Mouse (Mus musculus) CH12.LX (cell line): ENCODE data around the gene Rnaset2b.
"Not testable (repeated sequence)": the region's sequence is repeated elsewhere in the genome, so short reads cannot be mapped to it uniquely, and the experiment has no call there.

ENCODE experiments used
- CTCF ChIP-seq, 2 experiments: IDR thresholded peaks in 1 of 2; conservative IDR thresholded peaks in 1 of 2; 2 replicates each; pipeline ENCODE4 v1.5.1; 2011 to 2012; ENCODE audit warnings: low read depth in 2 of 2, low read length in 2 of 2, improper control_type of control experiment in 1 of 2, inconsistent platforms in 1 of 2, mild to moderate bottlenecking in 1 of 2, moderate library complexity in 1 of 2
- EP300 ChIP-seq: IDR thresholded peaks from 2 replicates; pipeline ENCODE4 v1.6.1; 2011; ENCODE audit warnings: low read length, improper control_type of control experiment
- GABPA ChIP-seq: IDR thresholded peaks from 2 replicates; pipeline ENCODE4 v1.6.1; 2012; ENCODE audit warnings: low read depth, low read length, improper control_type of control experiment, inconsistent platforms; ENCODE audit not compliant: insufficient replicate concordance
- MAX ChIP-seq: IDR thresholded peaks from 2 replicates; pipeline ENCODE4 v1.6.1; 2011; ENCODE audit warnings: low read length, improper control_type of control experiment
- MEF2A ChIP-seq: IDR thresholded peaks from 2 replicates; pipeline ENCODE4 v1.6.1; 2014; ENCODE audit warnings: low read depth, mild to moderate bottlenecking, inconsistent platforms, low read length, improper control_type of control experiment, borderline replicate concordance
- NRF1 ChIP-seq: IDR thresholded peaks from 2 replicates; pipeline ENCODE4 v1.6.1; 2014; ENCODE audit warnings: low read depth, mild to moderate bottlenecking, inconsistent platforms, low read length, improper control_type of control experiment, moderate library complexity
- POLR2AphosphoS2 ChIP-seq: IDR thresholded peaks from 2 replicates; pipeline ENCODE4 v1.6.1; 2011; ENCODE audit warnings: low read depth, low read length, improper control_type of control experiment
- SIN3A ChIP-seq: IDR thresholded peaks from 2 replicates; pipeline ENCODE4 v1.6.1; 2012; ENCODE audit warnings: low read length, improper control_type of control experiment, inconsistent platforms

DNA sequence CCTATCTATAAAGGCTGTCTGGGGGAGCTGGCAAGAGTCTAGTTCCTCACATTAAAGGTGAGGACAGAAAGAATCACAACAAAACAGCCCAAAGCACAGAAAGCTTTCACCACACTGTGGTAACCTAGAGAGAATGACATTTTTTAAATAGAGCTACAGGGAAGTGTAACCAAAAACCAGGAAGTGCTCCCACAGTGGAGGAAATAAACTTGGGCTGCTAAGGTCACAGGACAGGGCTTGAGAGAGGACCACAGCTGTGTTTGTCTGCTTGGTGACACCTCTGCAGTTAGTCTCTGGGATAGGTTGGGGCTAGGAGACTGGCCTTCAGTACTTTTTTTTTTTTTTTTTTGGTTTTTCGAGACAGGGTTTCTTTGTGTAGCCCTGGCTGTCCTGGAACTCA, 2.8 kb upstream of the Rnaset2b start:
- TF ChIP-seq NRF1; CTCF (conservative IDR thresholded peaks at IDR 0.05 in 1 of 2, IDR thresholded peaks at IDR 0.05 in 1 of 2; ENCODE audit: low read depth in 2 of 2, low read length in 2 of 2); MAX; MEF2A; SIN3A; EP300; POLR2AphosphoS2; GABPA: not testable (repeated sequence)
